Mouse (Mus musculus) C2C12 (cell line): Measurements from ENCODE around the gene Znhit2. TPM values are rescaled to one million over a fixed set of nuclear protein-coding genes. Genes with fewer than 3 reads are reported as not detected.
A peak's percentile ranks its signal among the peaks of the same experiment; 100 is the strongest.

Experiments used
- H3K27me3 ChIP-seq: one replicate; pipeline ENCODE4 v1.6.1; 2011; ENCODE audit not compliant: control insufficient read depth, insufficient read depth, insufficient read length
- H3K36me3 ChIP-seq: one replicate; pipeline ENCODE4 v1.6.1; 2011; ENCODE audit not compliant: control insufficient read depth, insufficient read depth
- H3K4me3 ChIP-seq: one replicate; pipeline ENCODE4 v1.5.1; 2011; ENCODE audit warnings: mild to moderate bottlenecking, control low read depth; ENCODE audit not compliant: poor library complexity, insufficient read depth, severe bottlenecking
- H3K79me2 ChIP-seq: one replicate; pipeline ENCODE4 v1.6.1; 2011; ENCODE audit not compliant: control insufficient read depth, insufficient read depth
- H3K79me3 ChIP-seq: one replicate; pipeline ENCODE4 v1.6.1; 2011; ENCODE audit warnings: low read depth, control low read depth
- H3ac ChIP-seq: one replicate; pipeline ENCODE3; 2011; ENCODE audit warnings: low read depth; ENCODE audit not compliant: control insufficient read depth, insufficient read length
- CEBPB ChIP-seq: IDR thresholded peaks from one replicate; pipeline ENCODE4 v1.6.1; 2011; ENCODE audit warnings: low read depth, mild to moderate bottlenecking, control low read depth, moderate library complexity
- CTCF ChIP-seq: IDR thresholded peaks from one replicate; pipeline ENCODE4 v1.5.1; 2011; ENCODE audit not compliant: control insufficient read depth, insufficient read depth, insufficient read length
- FOSL1 ChIP-seq: IDR thresholded peaks from one replicate; pipeline ENCODE4 v1.8.0; 2011; ENCODE audit warnings: mild to moderate bottlenecking, low read length; ENCODE audit not compliant: poor library complexity, insufficient read depth, severe bottlenecking
- MAX ChIP-seq: IDR thresholded peaks from one replicate; pipeline ENCODE4 v1.6.1; 2011; ENCODE audit warnings: mild to moderate bottlenecking, control low read depth
- MYOD1 ChIP-seq: IDR thresholded peaks from one replicate; pipeline ENCODE4 v1.6.1; 2011; ENCODE audit warnings: low read depth; ENCODE audit not compliant: control insufficient read depth, insufficient read length
- MYOG ChIP-seq: IDR thresholded peaks from one replicate; pipeline ENCODE4 v1.6.1; 2011; ENCODE audit not compliant: control insufficient read depth, insufficient read length; ENCODE audit errors: extremely low read depth
- USF1 ChIP-seq: IDR thresholded peaks from one replicate; pipeline ENCODE4 v1.6.1; 2011; ENCODE audit warnings: low read depth, mild to moderate bottlenecking, control low read depth, moderate library complexity
- polyA plus RNA-seq: library from polyadenylated mRNA; unstranded; fragments of >200 nt; fragmentation: generic; extraction: Trizol; gene quantifications from one replicate; pipeline ENCODE4 v1.2.1, GENCODE M21; 2012; ENCODE audit warnings: missing spikeins

The Znhit2 gene
- polyA plus RNA-seq, 1 experiment, result 49.8 TPM

DNA sequence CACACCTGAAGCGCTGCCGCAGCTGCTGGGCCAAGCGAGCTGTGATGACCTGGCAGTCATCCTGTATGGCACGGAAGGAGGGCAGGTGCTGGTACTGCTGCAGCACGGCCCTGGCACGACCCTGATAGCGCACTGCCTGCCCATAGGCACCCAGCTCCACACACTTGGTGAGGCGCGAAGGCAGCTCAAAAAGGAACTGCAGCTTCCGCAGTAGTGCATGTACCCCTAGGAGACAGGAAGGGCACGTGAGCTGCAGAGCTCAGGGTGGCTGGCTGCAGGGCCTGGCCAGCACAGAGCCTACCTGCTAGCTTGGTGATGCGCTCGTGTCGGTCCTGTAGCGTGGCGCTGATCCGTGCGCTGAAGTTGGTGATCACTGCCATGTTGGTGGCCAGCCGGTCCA, 10.3 kb downstream of the Znhit2 start:
- H3ac ChIP-seq, result no peak overlapping the region
- TF ChIP-seq CEBPB, result no peak
- TF ChIP-seq MYOD1, result no peak
- TF ChIP-seq USF1, result no peak
- no peak for TF ChIP-seq MAX
- TF ChIP-seq MYOG, result no peak
- peaks cover 16% of the 10 kb centered on the region for H3K36me3 ChIP-seq
- H3K27me3 ChIP-seq, result no peaks in the 10 kb centered on the region
- peaks cover 3% of the 10 kb centered on the region for H3K79me3 ChIP-seq
- H3K79me2 ChIP-seq, result peaks cover 22% of the 10 kb centered on the region
- no peak overlapping the region for H3K4me3 ChIP-seq

DNA sequence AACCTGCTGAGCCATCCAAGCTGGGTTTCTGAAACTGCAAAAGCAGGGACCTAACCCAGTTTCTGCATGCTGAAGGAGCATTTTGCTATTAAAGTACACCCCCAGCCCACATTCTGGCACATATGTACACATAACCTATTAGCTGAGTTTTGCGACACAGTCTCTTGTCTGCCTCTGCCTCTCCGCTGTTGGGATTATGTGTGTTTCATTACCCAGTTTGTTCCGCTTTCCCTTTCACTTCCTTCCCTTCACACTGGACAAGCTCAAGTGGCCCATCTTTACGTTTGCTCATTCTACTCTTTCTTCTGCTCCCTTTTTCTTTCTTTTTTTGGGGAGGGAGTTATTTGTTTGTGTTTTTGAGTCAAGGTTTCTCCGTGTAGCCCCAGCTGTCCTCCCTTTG, 12.9 kb downstream of the Znhit2 start:
- Histone ChIP-seq H3K36me3 (peaks cover 11% of the 10 kb centered on the region), H3K4me3 (no peak overlapping the region), H3K27me3 (no peaks in the 10 kb centered on the region), H3ac (no peak overlapping the region), H3K79me3 (peaks cover 7% of the 10 kb centered on the region), H3K79me2 (peaks cover 28% of the 10 kb centered on the region)
- TF ChIP-seq USF1, result no peak

DNA sequence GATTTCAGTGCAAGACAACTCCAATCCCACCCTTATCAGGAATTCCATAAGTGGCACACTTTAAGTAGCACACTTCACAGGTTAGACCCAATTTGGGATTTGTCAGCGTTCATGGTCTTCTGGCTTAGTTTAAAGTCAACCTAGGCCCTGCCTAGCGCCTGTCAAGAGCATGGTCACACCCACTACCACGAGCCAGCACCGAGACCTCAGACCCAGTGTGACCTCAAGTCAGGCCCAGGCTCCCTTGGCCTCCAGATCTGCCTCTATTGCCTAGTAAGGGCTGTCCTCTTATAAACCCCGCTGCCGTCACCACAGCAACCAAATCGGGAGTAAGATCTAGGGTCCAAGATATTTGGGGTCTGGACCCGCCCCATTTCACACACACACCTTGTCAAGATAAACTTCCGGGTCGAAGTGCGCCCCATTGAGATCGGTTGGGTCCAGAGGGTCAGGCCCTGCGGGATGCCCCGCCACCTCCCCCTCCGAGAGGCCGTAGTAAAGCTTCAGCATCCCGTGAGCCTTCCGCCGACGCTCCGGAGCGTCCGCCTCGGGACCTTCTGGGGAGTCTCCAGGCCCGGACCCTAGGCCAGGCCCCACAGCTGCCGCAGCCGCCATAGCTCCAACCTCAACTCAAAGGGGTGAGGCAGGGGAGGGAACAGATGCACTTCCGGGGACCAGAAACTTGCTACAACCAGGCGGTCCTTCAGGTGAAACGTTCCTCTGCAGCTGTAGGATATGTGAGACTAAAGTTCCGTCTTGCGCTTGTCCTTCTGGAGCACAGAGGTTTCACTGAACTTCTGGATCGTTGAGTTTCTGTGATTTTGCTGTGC, 15.8 kb downstream of the Znhit2 start, which contains the start of gene Vps51:
Gene Vps51 (minus strand): TSS at position 668 of the 830 bp plus-strand sequence.
- Histone ChIP-seq H3K79me3 (peaks cover 7% of the 10 kb centered on the region), H3K36me3 (peaks cover 14% of the 10 kb centered on the region), H3K79me2 (peaks cover 28% of the 10 kb centered on the region), H3ac (peak within 1 kb of the TSS; percentile 87), H3K27me3 (no peaks in the 10 kb centered on the region), H3K4me3 (peak within 1 kb of the TSS; percentile 83)
- TF ChIP-seq FOSL1 (no peak), USF1 (no peak), MYOD1 (peak; percentile 37), CTCF (no peak), MAX (peak; percentile 88), CEBPB (no peak)

DNA sequence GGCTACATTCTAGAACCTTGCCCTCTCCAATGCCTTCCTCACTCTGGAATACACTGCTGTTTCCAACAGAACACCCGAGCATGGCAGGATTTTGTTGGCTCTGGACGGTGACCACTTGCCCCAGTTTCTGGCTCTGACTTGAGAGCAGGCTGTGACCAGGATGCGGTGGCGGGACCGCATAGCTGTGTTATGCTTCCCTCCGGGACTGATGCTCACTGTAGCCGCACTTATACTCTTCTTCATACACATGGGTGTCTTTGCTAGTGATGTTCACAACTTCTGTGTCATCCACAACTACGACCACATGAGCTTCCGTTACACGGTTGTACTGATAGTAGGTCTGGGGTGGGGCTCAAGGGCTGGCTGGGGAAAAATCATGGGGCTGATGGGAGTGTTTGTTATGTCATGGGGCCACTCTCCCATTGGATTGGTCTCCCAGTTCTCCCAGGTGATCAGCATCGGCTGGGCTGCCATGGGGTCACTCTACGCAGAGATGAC, 19.0 kb downstream of the Znhit2 start, which contains the start of gene Tmem262:
Gene Tmem262 (plus strand): TSS at position 51 of the 498 bp plus-strand sequence.
- no peaks in the 10 kb centered on the region for H3K27me3 ChIP-seq
- H3ac ChIP-seq, result no peak within 1 kb of the TSS
- peaks cover 41% of the 10 kb centered on the region for H3K79me2 ChIP-seq
- peaks cover 19% of the 10 kb centered on the region for H3K36me3 ChIP-seq
- H3K79me3 ChIP-seq, result peaks cover 24% of the 10 kb centered on the region
- TF ChIP-seq MAX (no peak), FOSL1 (no peak), MYOD1 (no peak), MYOG (no peak), CTCF (no peak), CEBPB (no peak), USF1 (no peak)
- no peak within 1 kb of the TSS for H3K4me3 ChIP-seq

DNA sequence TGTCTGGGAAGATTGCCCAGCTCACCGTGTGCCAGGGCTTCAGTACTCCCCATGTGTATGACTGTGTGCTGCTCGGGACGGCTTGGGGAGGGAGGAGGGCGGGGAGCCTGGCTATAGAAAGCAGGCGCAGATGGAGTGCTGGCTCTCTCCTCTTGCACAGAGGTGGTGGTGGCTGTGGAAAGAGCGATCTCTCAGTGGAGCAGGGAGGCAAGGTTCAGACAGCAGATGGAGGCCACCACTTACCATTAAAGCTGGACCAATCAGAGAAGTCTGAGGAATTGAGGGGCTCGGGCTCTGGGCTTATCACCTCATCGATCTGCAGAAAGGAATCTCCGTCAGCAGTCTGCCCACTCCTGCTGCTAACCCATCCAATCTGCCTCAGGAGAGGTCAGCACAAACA, 21.2 kb downstream of the Znhit2 start, which contains the start of gene Gm28374:
Gene Gm28374 (minus strand): TSS at position 101 of the 400 bp plus-strand sequence.
- H3K36me3 ChIP-seq, result peaks cover 30% of the 10 kb centered on the region
- H3ac ChIP-seq, result no peak within 1 kb of the TSS
- H3K79me2 ChIP-seq, result peaks cover 45% of the 10 kb centered on the region
- no peak within 1 kb of the TSS for H3K4me3 ChIP-seq
- H3K27me3 ChIP-seq, result no peaks in the 10 kb centered on the region
- TF ChIP-seq MAX (no peak), CTCF (no peak), CEBPB (no peak), FOSL1 (no peak), USF1 (no peak), MYOG (no peak)
- H3K79me3 ChIP-seq, result peaks cover 27% of the 10 kb centered on the region

DNA sequence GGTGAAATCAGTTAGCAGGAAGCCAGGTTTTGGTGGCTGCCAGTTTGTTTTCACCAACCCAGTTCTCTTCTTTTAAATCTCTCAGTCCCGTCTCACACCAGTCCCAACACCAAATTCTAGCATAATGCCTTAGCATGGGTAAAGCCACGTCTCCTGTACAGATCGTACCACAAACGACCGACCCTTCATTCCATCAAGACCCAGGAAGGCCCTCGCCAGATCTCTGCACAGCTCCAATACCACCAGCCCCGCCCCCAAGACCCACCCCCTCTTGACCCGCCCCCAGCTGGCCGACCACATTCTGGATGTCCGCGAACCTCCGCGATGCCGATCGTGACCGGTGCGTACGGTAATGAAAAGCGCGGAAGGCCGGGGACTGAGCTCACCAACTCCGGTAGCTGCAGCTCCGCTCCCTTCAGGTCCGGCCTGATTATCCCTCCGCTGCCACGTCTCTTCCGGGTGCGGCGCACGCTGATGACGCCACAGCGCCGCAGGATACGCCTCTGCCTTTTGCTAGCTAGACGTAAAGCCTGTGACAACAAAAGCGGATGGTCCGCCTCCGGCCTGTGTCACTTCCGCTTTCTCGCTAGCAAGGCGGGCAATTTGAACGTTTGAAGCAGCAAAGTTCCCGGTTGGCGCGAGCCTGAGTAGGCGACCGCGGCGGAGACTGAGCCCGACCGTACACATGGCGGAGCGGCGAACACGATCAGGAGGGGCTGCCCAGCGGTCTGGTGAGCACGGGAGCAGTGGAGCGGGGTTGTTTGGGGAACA, 23.7 kb downstream of the Znhit2 start, which contains the start of the genes Zfpl1 and Cdca5:
Gene Zfpl1 (minus strand): TSS at position 479 of the 771 bp plus-strand sequence.
Gene Cdca5 (plus strand): TSS at position 506 of the 771 bp plus-strand sequence.
- peak; percentile 60 for TF ChIP-seq MAX
- no peak for TF ChIP-seq MYOD1
- H3K27me3 ChIP-seq, result no peaks in the 10 kb centered on the region
- H3K36me3 ChIP-seq, result peaks cover 49% of the 10 kb centered on the region
- peaks cover 36% of the 10 kb centered on the region for H3K79me3 ChIP-seq
- peaks cover 70% of the 10 kb centered on the region for H3K79me2 ChIP-seq
- peak within 1 kb of the TSS; percentile 96 for H3ac ChIP-seq
- peak within 1 kb of the TSS; percentile 98 for H3K4me3 ChIP-seq
